Mouse (Mus musculus) forebrain, embryonic 11.5 days (tissue): ENCODE measurements around the gene Edf1. TPM values are rescaled to one million over a fixed set of nuclear protein-coding genes. Genes with fewer than 3 reads are reported as not detected.

Experiments
- ATAC-seq: fragments of 200-750 bp; cut with Nextera tagmentation; replicated peaks from 2 replicates; pipeline ENCODE4 v1.8.0; 2017; ENCODE audit warnings: moderate TSS enrichment; ENCODE audit not compliant: low FRiP score
- DNase-seq: peaks from one replicate; pipeline ENCODE4 v3.0.0-alpha.2; 2017; ENCODE audit warnings: low spot score
- H3K27ac ChIP-seq: fragments of 300-500 bp; sonication (generic); 2 replicates; pipeline ENCODE4 v1.5.1; 2014; ENCODE audit warnings: low read depth, low read length
- H3K27me3 ChIP-seq: fragments of 300-500 bp; sonication (generic); 2 replicates; pipeline ENCODE4 v1.6.1; 2014; ENCODE audit warnings: mild to moderate bottlenecking, low read length, mixed read lengths; ENCODE audit not compliant: control insufficient read depth, insufficient read depth
- H3K36me3 ChIP-seq: fragments of 300-500 bp; sonication (generic); 2 replicates; pipeline ENCODE4 v1.6.1; 2014; ENCODE audit warnings: mild to moderate bottlenecking, low read length, moderate library complexity, mixed read lengths; ENCODE audit not compliant: control insufficient read depth, insufficient read depth
- H3K4me1 ChIP-seq: fragments of 300-500 bp; sonication (generic); replicated peaks from 2 replicates; pipeline ENCODE4 v1.6.1; 2014; ENCODE audit warnings: low read length, mixed read lengths; ENCODE audit not compliant: control insufficient read depth, insufficient read depth
- H3K4me2 ChIP-seq: fragments of 300-500 bp; sonication (generic); 2 replicates; pipeline ENCODE4 v1.6.1; 2014; ENCODE audit warnings: low read depth, mild to moderate bottlenecking, low read length, moderate library complexity, mixed read lengths; ENCODE audit not compliant: severe bottlenecking
- H3K4me3 ChIP-seq: fragments of 300-500 bp; sonication (generic); 2 replicates; pipeline ENCODE4 v1.5.1; 2014; ENCODE audit warnings: low read depth, low read length
- H3K9ac ChIP-seq: fragments of 300-500 bp; sonication (generic); 2 replicates; pipeline ENCODE4 v1.6.1; 2014; ENCODE audit warnings: low read length
- H3K9me3 ChIP-seq: fragments of 300-500 bp; sonication (generic); 2 replicates; pipeline ENCODE4 v1.6.1; 2016; ENCODE audit warnings: low read length, mixed read lengths; ENCODE audit not compliant: control insufficient read depth
- WGBS: fragments of 180-500 bp; shearing (Covaris S2); extraction: QIAGEN DNeasy Blood & Tissue Kit; methylation state at CpG from one replicate; pipeline ENCODE4 v1.1.7; 2014; 5-methylcytosine and 5-hydroxymethylcytosine counted together
- polyA plus RNA-seq: library from polyadenylated mRNA; unstranded; fragments of >200 nt; fragmentation: Nextera tagmentation; extraction: Ambion mirVana; gene quantifications from 2 replicates; pipeline ENCODE4 v1.2.1, GENCODE M21; 2014

The Edf1 gene
- polyA plus RNA-seq, 1 experiment from 2014 or later: 371 TPM

DNA sequence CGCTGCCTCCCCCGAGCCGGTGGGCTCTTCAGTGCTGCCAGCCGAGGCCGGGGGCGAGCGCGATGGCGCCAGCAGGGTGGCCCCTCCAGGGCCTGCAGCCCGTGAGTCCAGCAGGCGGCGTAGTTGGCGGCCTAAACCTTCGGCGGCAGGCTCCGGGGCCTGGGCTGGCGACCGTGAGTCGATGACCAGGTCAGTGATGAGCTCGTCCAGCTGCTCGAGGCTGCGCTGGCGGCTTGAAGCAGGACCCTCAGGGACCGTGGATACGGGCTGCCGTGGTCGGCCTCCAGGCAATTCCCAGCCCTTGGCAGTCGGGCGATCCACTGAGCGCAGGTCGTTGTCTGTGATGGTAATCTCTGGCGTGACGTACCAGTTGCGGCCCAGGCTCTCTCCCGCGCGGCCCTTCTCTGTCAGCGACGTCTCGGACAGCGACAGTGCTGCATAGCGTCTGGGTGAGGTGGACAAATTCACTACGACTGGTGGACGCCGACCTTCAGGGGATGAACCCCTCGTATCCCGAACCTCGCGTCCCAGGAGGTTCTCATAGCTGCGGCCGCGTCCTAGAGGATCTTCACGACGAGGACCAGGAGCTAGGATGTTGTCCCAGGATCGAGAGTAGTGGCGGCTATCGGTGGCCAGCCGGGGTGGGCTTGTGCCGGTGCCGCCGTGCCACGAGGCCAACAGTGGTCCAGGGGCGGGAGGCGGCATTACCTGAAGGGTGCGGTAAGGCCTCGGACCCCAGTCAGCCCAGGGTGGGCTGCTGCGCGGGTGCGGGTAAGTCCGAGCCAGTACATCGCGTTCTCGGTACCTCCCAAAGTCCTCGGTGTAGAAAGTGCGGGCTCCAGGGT lies 20.5 kb downstream of the Edf1 start:
- 4% methylated on average over 75 of the region's 75 CpGs for WGBS
- peak overlapping the region; percentile 19 for H3K4me3 ChIP-seq
- no peak overlapping the region for H3K27ac ChIP-seq
- peak overlapping the region; percentile 31 for H3K4me2 ChIP-seq
- H3K9ac ChIP-seq: peak overlapping the region; percentile 23; the same call in 1 of the 2 replicates
- no peaks in the 10 kb centered on the region for H3K36me3 ChIP-seq
- H3K9me3 ChIP-seq: no peaks in the 10 kb centered on the region
- H3K4me1 ChIP-seq: peaks cover 28% of the 10 kb centered on the region
- ATAC-seq (no peak), DNase-seq (peak; percentile 75)
- peaks cover 58% of the 10 kb centered on the region for H3K27me3 ChIP-seq

GRCm38 (mm10) chr2:25578796-25579736 lies 21.4 kb downstream of the Edf1 start:
- peaks cover 2% of the 10 kb centered on the region; the same call in 1 of the 2 replicates for H3K36me3 ChIP-seq
- H3K27ac ChIP-seq: no peak overlapping the region
- no peak overlapping the region for H3K4me3 ChIP-seq
- 6% methylated on average over 76 of the region's 77 CpGs for WGBS
- H3K9me3 ChIP-seq: no peaks in the 10 kb centered on the region
- DNase-seq (peak; percentile 64), ATAC-seq (no peak)
- peaks cover 23% of the 10 kb centered on the region for H3K4me1 ChIP-seq
- no peak overlapping the region for H3K9ac ChIP-seq
- H3K4me2 ChIP-seq: 0 out of 2 replicates have a peak overlapping the region, but pooled peaks have one; percentile 15
- H3K27me3 ChIP-seq: peaks cover 58% of the 10 kb centered on the region

DNA sequence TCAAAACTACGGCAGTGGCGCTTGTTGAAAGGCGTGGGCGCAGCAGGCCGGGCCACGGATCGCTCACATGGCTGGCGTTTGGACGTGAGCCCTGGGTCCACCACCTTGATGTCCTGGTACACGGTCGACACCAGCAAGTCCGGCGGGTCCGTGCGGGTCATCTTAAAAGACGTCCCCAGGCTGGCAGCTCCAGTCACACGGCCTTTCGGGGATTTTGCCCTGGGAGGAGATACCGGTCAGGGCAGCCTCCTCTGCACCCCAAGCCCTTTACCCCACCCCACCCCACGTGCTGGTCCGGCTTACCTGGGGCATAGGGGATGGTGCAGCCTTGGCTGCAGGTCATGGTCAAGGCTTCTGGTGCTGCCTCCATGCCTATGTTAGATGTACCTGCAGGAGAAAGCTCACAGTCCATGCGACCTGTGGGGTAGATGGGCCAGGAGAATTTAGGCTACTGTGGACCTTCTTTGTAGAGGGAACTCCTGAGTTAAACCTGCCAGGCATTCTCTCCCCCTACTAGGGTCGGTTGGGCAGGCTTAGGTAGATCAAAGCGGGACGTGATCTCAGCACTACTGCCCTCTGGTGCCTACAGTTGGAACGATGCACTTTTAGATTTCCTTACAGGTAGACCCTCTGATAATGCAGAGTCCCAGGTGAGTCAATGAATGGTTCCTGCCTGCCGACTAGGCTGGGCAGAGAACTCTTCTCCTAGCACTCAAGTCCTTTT lies 22.3 kb downstream of the Edf1 start:
- Histone ChIP-seq H3K9ac (no peak overlapping the region), H3K27me3 (peaks cover 58% of the 10 kb centered on the region), H3K4me2 (0 out of 2 replicates have a peak overlapping the region, but pooled peaks have one; percentile 15), H3K27ac (no peak overlapping the region), H3K4me1 (peaks cover 22% of the 10 kb centered on the region), H3K36me3 (peaks cover 2% of the 10 kb centered on the region; the same call in 1 of the 2 replicates), H3K9me3 (no peaks in the 10 kb centered on the region), H3K4me3 (no peak overlapping the region)
- no peak for ATAC-seq
- WGBS: 5% methylated on average over 27 of the region's 27 CpGs
- no peak for DNase-seq

DNA sequence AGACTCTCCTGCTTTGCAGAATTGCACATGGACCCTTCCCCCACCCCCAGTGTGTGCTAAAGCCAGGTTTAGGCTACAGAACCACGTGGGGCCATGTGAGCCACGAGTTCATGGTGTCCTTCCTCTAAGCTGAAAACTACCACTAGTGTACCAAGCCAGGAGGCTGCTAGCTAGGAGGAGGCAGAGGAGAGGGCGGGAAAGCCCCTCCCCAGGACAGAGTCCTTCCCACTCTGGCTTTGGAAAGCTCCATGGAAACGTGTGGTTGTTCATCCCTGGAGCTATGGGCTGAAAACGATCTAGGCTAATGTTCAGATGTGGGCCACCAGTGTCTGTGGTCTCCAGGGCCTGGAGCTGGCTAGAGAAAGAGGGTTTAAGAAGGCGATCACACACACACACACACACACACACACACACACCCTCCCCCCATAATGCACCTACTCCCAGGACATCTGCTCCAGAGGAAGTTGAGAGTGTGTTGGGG lies 23.0 kb downstream of the Edf1 start:
- Histone ChIP-seq H3K9ac (no peak overlapping the region), H3K9me3 (no peaks in the 10 kb centered on the region), H3K27me3 (peaks cover 58% of the 10 kb centered on the region), H3K4me1 (peaks cover 18% of the 10 kb centered on the region), H3K4me3 (no peak overlapping the region), H3K36me3 (peaks cover 2% of the 10 kb centered on the region; the same call in 1 of the 2 replicates), H3K4me2 (no peak overlapping the region), H3K27ac (no peak overlapping the region)
- DNase-seq: no peak
- ATAC-seq: no peak
- WGBS: 53% methylated on average over 6 of the region's 6 CpGs

- no peak within 1 kb of the TSS for H3K27ac ChIP-seq
- H3K27me3 ChIP-seq: peaks cover 51% of the 10 kb centered on the region
- no peaks in the 10 kb centered on the region for H3K9me3 ChIP-seq
- H3K36me3 ChIP-seq: peaks cover 2% of the 10 kb centered on the region; the same call in 1 of the 2 replicates
- H3K4me2 ChIP-seq: peak within 1 kb of the TSS; percentile 48
- 7% methylated on average over 19 of the region's 19 CpGs for WGBS
- ATAC-seq (peak; percentile 52), DNase-seq (peak; percentile 83)
- H3K4me1 ChIP-seq: peaks cover 15% of the 10 kb centered on the region
- H3K9ac ChIP-seq: no peak within 1 kb of the TSS
- peak within 1 kb of the TSS; percentile 23 for H3K4me3 ChIP-seq
Observed at GRCm38 (mm10) chr2:25581294-25581864, 23.7 kb downstream of the Edf1 start, which contains the start of gene Ajm1. Gene Ajm1, minus strand, starts transcription at chr2:25581757.

DNA sequence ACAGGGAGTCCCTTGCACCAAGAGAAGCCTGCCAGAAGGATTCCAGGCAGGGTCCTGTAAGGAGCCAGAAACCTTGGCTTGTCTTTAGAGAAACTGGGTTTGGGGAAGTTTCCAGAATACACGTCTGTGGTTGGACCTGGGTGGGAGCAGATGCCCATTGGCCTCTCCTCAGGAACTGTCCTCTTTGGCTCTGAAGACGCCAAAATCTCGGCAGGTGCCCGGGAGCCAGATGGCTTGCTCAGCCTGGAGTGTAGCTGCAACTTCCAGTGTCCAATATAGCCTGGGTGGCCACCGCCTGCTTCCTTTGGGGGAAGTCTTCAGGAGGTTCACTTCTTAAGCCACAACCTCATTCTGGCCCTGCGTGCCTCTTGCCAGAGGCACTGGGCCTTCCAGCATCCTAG lies 24.3 kb downstream of the Edf1 start:
- Histone ChIP-seq H3K4me2 (no peak overlapping the region; the same call in 1 of the 2 replicates), H3K36me3 (peaks cover 2% of the 10 kb centered on the region; the same call in 1 of the 2 replicates), H3K9me3 (no peaks in the 10 kb centered on the region), H3K27ac (no peak overlapping the region), H3K4me3 (no peak overlapping the region), H3K4me1 (peaks cover 15% of the 10 kb centered on the region), H3K27me3 (peaks cover 45% of the 10 kb centered on the region), H3K9ac (no peak overlapping the region)
- DNase-seq (peak; percentile 60), ATAC-seq (no peak)
- WGBS: 45% methylated on average over 6 of the region's 6 CpGs

DNA sequence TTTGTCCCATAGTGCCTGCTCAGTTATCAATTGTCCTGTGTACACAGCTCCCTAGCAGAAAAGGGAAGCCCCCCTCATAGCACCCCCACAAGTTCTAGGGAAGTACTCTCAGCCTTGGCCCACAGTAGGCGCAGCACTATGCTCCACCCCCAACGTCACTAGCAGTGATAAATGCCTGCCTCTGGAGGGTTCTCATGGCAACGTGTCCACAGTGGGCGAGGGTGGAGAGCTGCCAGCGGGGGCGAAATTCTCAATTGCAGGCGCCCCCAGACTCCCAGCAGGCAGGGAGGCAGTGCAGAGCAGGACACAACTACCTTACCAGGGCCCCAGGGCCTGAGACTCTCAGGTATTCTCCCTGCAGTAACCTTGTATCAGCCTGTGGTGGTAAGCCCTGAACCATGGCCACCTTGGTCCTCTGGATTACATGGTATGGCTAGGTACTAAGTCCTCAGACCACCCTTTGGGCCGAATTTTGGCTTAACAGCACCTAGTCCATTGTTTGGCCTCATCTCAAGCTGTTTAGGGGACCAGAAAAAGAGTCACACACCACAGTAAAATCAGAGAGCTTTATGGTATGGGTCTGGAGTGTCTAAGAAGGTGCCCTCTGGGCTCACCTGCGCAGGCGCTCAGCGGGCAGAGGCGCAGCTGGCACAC lies 24.9 kb downstream of the Edf1 start:
- no peak; the same call in 1 of the 2 replicates for ATAC-seq
- H3K27ac ChIP-seq: no peak overlapping the region
- no peak overlapping the region for H3K4me3 ChIP-seq
- H3K9ac ChIP-seq: no peak overlapping the region
- H3K4me1 ChIP-seq: peaks cover 11% of the 10 kb centered on the region
- peak; percentile 62 for DNase-seq
- 57% methylated on average over 12 of the region's 12 CpGs for WGBS
- no peak overlapping the region for H3K4me2 ChIP-seq
- peaks cover 2% of the 10 kb centered on the region; the same call in 1 of the 2 replicates for H3K36me3 ChIP-seq
- peaks cover 38% of the 10 kb centered on the region for H3K27me3 ChIP-seq
- no peaks in the 10 kb centered on the region for H3K9me3 ChIP-seq
